Mouse (Mus musculus): ENCODE measurements around the gene Sept9. TPM values are rescaled to one million over a fixed set of nuclear protein-coding genes. Genes with fewer than 3 reads are reported as not detected.
A peak's percentile ranks its signal among the peaks of the same experiment; 100 is the strongest.

Gene Sept9
- total RNA-seq, 2 experiments from 2014 or later, result 44.6 to 45.7 TPM

DNA sequence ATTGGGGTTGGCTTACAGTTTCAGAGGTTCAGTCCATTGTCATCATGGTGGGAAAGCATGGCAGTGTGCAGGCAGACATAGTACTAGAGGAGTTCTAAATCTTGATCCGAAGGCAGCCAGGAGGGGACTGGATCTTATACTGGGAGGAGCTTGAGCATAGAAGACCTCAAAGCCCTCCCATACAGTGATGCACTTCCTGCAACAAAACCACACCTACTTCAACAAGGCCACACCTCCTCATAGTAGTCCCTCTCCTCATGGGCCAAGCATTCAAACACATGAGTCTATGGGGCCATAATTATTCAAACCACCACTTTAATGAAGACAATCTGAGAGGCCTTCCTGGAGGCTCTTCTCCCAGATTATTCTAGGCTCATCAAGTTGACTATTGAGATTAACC lies 57.8 kb downstream of the Sept9 start:
- no peak for DNase-seq
- intact Hi-C loops (cut with DNase I), result no loop called here

DNA sequence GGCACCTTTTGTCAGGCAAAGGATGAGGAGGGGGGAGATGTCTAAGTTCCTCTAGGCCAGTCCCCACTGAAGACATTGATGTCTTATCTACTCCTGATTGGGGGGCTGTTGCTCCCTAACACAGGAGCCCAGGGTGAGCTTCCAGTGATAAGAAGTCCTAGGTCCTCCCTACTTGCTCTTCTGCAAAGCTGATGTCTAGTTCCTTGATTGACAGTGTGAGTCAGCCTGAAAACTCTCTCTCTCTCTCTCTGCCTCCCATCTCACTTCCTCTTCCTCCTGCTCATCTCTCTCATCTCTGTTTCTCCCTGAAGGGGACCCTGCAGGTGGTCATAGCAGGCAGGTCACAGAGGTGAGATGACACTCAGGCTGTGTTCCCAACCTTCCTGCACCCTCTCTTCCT lies 58.4 kb downstream of the Sept9 start:
- intact Hi-C loops (cut with DNase I), result no loop called here
- DNase-seq, result no peak

DNA sequence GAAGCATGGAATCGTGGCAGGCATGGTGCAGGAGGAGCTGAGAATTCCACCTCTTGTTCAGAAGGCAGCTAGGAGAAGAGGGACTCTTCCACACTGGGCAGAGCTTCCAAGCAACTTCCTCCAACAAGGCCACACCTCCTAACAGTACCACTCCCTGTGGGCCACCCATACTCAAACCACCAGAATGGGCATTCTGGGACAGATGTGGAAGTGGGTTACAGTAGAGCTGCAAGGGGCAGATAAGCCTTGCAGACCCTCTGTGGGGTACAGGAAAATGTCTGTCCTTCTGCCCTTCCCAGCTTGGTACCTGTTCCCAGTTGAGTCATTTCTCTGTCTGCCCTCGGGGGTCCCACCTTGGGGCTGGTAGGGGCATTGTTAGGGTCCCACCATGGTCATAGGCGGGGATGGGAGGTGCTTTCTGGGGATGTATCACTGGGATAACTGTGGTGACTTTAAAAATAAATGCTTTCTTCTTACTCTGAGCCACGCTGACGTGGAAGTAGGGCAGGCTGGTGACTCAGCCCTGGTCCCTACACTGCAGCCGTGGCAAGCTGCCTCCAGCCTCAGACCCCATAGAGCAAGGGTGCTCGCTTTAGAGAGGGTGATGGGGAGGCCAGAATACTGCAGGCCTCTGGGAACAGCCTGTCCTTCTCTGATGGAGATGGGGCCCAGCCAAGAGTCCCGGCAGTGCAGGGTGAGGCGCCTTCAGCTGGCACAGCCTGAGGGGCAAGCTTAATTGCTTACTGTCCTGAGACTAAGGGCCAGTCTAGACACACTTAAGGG lies 59.9 kb downstream of the Sept9 start:
- intact Hi-C loops (cut with DNase I), result no loop called here
- no peak for DNase-seq

DNA sequence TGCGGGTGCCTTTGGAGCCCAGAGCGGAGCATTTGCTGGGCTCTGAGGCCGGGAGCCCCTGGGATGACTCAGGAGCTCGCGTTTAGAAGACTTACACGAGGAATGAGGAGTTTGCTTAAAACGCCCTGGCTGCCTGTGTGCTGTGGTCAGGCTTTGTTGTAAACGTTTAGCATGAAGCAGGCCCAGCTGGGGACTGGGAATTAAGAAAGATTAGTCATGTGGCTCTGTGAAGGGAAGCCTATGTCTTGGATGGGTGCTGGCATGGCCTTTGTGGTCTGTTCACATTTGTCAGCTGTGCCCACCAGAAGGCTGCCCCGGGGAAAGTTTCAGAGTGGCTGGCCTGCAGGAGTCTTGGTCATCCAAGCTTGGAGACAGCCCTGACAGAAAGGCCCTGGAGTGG lies 61.2 kb downstream of the Sept9 start:
- intact Hi-C loops (cut with DNase I), result no loop called here
- no peak for DNase-seq

DNA sequence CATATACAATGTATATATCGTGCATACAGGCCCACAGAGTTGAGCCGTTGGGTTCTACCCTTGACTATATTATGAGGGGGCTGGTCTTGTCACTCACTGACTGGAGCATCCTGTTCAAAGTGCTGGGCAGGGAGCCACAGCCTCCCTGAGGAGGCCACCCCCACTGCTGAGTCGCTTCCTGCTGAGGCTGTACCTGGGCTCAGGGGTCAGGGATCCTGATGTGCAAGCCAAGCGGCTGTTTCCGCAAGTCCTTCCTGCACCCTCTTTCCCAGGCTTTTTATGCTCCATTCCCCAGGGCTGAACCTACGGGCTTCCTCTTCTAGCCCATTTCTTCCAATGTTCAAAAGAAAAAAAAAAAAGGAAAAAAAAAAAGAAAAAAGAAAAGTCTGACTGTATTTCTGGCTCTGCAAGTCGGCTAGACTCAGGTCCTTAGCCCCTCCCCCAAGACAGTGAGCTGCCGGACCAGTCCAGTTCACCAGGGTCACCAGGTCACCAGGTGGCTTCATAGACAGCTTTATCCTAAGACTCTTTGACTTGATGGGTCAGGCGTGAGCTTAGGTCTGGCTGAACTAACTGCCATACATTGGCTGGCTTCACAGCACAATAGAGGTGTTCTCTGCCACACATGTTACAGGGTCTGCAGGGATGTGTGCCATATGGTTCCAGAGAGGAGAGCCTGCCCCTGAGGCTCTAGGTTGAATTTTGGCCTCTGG lies 63.8 kb downstream of the Sept9 start:
- intact Hi-C loops (cut with DNase I), result no loop called here
- peak; percentile 62 to 67 for DNase-seq

DNA sequence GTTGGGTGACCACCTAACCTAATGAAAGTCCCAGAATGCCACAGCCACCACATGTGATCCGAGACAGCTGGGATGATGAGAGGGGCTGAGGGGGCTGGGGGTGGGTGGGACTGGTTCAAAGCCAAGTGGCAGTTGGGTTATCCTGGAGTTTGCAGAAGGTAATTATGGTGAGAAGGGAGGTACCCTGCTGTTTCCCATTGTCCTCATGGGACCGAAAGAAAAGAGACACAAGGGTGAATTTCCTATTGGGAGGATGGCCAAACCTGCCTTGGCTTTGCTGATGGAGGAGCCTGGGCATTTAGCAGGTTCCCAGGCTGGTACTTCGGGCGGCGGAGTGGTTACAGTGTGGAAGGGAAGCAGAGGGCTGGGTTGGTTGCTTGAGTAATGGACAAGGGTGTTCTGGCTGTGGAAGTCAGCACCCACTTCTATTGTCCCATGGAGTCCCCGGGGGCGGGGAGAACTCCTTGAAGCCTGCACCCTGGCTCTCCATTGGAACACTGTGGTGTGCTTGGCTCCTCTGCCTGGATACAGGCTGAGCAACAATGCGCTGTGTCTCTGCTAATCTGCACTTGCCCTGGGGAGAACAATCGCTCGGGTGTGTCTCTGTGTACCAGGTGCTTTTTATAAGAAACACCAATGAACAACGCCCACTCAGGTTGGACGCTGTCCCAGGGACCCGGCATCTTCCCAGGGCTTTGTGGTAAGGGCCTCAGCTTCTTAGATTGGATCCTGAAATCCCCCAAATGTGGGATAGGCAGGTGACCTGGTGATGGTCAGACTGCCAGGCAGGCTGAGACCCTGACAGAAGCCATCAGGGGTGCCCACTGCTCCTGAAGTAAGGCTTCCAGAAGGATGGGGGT lies 64.9 kb downstream of the Sept9 start:
- DNase-seq, result peak; percentile 61 to 62
- intact Hi-C loops (cut with DNase I), result no loop called here

DNA sequence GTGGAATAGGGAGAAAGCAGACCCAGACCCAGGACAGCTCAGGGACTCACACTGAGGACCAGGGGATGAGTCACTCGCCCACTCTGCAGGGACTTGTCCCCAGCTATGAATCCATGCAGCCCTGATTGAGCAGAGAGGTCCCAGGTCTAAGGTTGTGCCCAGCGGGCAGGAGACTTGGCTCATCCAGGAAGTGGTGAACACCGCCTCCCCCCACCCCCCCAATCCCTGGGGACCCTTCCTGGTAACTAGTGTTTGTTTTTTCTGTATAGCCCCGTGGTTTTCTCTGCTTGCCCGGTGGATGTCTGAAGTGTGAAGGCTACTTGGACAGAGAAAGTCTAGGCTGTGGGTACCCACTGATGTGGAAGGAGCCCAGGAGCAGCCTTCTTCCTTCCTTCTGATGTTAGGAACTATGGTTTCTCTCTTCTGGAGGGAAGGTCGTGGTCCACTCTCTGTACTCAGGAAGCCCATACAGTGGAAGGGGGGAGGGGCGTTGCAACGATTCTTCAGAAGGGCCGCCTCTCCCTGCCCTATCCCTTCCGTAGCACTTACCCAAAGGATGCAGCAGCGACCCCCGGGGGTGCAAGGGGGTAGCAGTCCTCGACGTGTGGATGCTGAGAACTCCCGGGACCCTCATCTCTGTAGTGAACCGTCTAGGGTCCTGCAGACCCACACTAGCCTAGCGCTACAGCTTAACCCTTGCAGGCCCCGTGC lies 66.0 kb downstream of the Sept9 start:
- peak; percentile 74 to 75 for DNase-seq
- intact Hi-C loops (cut with DNase I), result no loop called here

DNA sequence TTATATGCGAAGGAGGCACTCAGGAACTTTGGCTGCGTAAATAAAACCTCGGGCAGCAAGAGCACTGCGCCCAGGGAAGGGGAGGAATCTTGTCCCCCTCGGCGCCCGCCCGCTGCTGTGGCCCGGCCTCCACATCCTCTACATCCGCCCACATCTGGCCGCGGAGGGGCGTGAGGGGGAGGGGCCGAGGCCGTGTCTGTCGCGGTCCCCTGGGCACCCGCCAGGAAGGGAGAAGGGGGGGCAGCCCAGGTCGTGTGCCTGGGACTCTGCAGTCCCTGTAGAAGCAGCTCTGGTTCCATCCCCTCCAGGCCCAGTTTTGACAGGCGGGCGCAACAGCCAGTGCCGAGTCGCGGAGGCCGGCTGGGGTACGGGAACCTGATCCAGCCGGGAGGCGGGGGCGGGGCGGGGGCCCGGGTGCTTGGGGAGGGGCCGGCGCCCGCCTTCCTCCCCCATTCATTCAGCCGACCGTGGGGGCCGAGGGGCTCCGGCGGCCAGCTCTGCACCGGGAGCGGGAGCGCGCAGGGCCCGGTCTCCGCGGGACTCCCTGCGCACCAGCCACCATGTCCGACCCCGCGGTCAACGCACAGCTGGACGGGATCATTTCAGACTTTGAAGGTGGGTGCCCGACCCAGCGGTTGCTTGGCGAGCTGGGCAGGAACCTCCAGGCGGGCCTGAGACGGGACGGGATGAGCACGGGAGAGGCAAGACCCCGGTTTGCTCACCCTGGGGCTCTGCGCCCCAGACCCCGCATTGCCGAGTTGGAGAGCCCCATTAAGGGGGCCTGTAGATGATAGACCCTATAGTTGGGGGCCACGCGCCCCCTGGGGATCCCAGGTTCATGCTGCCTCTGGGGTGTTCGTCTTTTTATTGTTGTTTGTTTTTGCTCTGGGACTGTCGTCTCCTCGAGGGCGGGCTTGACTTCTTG lies 66.8 kb downstream of the Sept9 start:
- intact Hi-C loops (cut with DNase I), result loop anchor here (1.0 to 2.0 kb wide), 2 partner anchors 25 to 92 kb away; no protein-coding TSS in a partner anchor

DNA sequence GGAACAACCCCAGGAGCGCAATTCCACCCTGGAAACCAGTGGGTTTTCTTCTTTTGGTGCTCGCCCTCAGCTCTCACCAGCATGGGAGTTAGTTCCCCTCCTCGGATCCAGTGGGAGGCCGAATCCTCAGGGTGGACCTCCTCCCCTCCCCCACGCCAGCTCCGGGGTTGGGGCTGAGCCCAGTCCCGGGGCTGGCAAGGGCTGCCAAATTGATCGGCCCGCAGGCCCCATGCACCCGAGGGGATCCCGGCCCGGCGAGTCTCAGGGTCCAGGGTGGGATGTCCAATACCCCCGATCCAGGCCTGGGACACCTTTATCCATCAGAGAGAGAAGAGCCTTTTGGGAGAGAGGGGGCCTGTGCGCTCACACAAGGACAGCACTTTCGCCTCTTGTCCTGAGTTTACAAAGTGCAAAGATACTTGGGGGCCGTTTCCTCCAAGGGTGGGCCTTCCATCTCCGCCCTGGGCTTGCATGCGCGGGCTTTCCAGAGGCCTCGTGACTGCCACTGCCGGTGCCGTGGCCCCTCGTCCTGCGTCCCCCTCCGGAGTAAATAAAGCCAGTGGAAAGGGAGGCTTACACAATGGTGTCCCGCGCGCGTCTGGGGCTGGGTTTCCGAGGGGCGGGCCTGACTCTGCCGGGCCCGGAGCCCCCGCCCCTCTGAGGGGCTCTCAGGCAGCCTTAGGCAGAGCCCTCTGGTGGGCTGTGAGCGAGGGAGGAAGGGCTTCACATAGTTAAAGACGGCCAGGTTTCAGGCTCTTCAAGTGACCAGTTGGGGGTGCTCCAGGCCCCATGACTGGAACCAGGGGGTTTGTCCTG lies 67.7 kb downstream of the Sept9 start:
- intact Hi-C loops (cut with DNase I), result loop anchor here (1.0 to 2.0 kb wide), 2 partner anchors 26 to 91 kb away; no protein-coding TSS in a partner anchor
- DNase-seq, result peak; percentile 69 to 73

More for the DNA sequence above, 66.8 kb downstream of the Sept9 start:
- peak; percentile 94 to 95 for DNase-seq

DNA sequence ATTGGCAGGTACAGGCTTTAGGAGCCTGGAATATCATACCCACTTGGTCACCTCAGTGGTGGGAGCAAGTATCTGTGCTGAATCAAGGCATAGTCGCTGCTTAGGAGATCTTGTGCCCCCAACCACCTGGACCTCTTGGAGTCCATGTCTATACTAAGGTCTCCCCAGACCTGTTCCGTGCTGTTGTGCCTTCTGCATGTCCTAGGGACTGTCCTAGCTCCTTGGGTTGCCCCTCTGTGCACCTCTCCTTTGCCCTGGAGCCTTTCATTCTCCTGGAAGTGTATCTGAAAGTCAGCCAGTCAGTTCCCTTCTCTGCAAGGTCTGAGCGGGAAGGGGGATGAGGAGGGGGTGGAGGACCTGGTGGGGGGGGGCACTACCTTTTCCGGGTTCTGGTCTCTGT lies 68.4 kb downstream of the Sept9 start:
- DNase-seq, result no peak
- intact Hi-C loops (cut with DNase I), result loop anchor here (2.0 kb wide), 2 partner anchors 27 to 43 kb away; no protein-coding TSS in a partner anchor

DNA sequence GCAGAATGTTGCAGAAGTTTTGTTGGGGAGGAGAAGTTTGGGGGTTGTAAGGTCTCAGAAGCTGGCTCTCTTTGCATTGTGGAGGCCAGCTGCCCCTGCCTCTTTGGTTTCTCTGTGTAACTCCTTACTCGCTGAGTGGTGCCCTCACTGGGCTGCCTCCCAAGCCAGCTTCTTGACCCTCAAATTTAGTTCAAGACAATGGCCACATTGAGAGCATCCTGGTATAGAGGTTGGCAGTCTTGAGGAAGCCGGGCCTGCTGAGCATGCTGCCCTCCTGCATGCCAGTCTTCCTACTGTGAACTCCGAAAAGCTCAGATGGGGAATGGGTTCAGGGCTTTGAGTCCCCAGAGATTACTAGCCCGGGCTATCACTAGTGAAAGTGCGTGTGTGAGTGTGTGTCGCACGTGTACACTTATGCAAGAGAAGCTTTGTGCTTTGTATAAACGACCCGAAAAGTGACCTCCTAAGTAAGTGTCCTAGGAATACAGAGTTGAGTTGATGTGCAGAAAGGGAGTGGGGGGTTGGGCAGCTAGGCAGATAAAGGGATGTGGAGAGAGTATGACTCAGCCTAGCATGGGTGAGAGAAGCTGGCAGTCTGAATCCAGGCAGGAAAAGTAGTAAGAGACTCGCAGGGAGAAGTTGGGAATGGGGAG lies 69.0 kb downstream of the Sept9 start:
- DNase-seq, result no peak
- intact Hi-C loops (cut with DNase I), result loop anchor here (2.0 kb wide), 1 partner anchor 42 kb away; no protein-coding TSS in a partner anchor

DNA sequence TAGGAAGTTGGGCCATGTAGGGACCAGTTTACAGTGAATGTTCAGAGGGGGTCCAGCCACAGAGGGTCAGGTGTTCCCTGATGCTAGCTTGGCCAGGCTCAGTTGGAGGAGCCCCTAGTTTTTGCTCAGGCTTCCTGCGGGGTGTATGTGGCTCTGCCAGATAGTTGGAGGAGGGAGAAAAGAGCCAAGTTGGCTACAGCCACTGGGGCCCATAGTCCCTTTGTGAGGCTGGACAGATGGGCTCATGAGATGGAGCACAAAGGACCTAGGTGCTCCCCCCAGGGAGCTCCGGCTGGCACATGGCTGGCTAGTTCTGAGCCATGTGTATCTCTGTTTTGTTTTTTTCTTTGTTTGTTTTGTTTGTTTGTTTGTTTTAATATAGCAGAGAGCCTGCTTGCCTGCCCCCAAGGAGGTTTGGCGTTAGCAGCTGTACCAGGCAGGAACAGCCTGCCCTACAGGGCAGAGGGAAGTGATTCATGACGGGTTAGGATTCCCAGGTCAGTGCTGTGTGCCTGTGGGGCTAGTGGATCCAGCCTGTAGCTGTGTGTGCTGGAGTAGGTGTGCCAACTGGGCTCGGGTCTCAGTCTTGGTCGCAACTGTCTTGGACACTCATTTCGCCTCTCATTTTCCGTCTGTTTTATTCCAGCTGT lies 69.7 kb downstream of the Sept9 start:
- no peak for DNase-seq
- intact Hi-C loops (cut with DNase I), result loop anchor here (2.0 kb wide), 1 partner anchor 42 kb away; no protein-coding TSS in a partner anchor

DNA sequence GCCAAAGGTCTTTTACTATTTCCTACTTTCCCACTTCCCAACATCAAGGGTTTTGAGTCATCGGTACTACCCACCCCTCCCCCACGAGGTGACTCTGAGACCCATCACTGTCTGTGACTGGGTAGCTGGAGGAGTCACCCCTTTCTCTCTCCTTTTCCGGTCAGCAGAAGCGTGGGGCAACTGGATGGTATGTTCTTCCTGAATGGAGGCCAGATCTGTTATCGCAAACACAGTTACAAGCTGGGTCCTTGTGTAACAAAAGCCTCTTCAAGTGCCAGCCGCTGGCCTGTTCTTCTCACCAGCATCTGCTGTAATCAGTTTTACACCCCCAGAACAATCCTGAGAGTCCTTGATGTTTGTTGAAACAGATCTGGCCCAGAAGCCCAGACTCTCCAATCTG lies 70.5 kb downstream of the Sept9 start:
- intact Hi-C loops (cut with DNase I), result loop anchor here (2.0 kb wide), 1 partner anchor 41 kb away; no protein-coding TSS in a partner anchor

DNA sequence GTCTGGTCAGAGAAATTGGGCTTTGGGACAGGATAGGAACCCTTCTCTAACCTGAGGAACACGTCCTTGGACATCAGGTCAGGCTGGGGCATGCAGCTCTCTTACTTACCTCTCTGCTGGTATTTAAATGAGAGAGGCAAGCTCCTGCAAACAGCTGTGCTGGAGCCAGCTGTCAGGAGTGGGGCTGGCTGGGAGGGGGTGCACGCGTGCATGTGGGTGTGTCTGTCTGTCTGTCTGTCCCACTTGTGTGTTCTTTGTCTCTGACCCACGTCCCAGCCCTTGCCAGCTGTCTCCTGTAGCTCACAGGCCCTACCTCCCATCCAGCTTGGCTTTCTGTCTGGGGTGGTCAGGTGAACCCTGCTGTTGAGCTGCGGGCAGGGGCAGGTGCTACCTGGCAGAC lies 75.5 kb downstream of the Sept9 start:
- no peak for DNase-seq
- intact Hi-C loops (cut with DNase I), result no loop called here

More for the DNA sequence above, 70.5 kb downstream of the Sept9 start:
- DNase-seq, result no peak

DNA sequence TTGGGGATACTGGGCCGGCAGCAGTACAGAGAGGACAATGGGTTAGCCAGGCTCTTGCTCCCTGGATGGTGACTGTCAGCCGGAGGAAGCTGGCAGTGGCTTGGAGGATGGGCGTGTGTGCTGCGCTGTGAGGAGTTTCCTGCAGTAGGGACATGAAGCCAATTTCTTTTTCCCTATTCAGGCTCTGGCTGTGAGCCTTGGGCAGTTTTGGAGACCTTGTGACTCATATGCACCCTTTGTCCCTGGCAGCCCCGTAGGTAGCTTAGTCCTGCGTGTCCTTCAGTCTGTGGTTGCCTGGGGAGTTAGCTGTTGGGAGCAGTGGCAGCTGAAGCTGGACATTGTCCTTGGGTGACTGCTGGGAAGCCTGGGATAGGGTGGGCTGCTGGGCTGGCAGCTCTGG lies 76.5 kb downstream of the Sept9 start:
- intact Hi-C loops (cut with DNase I), result no loop called here
- peak; percentile 68 to 74 for DNase-seq

DNA sequence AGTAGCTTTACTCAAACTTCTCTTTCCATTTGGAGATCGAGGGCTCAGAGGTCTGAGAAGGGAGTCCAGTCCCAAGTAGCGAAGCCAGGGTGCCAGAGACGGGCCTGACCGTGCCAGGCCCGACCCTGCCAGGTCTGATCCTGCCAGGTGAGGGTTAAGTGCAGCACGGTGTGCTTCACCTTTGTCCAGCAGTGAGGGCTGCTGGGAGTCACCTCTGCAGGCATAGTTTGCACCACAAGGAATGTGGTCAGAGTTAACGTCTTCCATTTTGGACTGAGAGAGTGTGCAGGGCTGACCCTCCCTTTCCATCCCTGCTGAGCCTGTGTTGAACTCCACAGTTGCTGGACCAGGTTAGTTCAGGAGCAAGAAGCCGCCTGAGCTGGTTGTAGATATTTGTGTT lies 77.5 kb downstream of the Sept9 start:
- DNase-seq, result no peak

DNA sequence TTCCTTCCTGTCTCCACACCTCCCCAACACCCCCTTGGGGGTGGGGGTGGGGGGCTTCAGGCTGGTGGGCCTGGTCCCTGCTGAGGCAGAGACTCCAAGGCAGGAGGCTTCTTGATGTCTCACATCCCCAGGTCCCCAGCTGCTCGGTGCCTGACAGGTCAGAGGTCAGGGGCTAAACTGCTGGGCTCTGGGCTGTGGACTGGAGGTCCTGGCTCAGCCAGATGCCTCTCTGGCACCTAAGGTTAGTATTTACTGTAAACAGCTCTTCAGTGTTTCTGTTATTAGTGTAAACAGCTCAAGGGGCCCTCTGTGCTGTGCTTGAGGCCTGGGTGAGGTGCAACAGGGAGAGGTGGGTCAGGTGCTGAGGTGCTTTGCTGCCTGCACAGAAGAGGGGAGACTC lies 78.7 kb downstream of the Sept9 start:
- no peak for DNase-seq
- intact Hi-C loops (cut with DNase I), result loop anchor here (2.0 kb wide), 1 partner anchor 31 kb away; no protein-coding TSS in a partner anchor

More for the DNA sequence above, 77.5 kb downstream of the Sept9 start:
- intact Hi-C loops (cut with DNase I), result no loop called here

Measured in heart, postnatal 14 days (tissue).